Mouse (Mus musculus): Measurements from ENCODE around the gene Armc9. TPM values are rescaled to one million over a fixed set of nuclear protein-coding genes. Genes with fewer than 3 reads are reported as not detected.
A peak's percentile ranks its signal among the peaks of the same experiment; 100 is the strongest.

The Armc9 gene
- polyA plus RNA-seq (2012), result 0.81 and 0.94 TPM in 2 replicates

DNA sequence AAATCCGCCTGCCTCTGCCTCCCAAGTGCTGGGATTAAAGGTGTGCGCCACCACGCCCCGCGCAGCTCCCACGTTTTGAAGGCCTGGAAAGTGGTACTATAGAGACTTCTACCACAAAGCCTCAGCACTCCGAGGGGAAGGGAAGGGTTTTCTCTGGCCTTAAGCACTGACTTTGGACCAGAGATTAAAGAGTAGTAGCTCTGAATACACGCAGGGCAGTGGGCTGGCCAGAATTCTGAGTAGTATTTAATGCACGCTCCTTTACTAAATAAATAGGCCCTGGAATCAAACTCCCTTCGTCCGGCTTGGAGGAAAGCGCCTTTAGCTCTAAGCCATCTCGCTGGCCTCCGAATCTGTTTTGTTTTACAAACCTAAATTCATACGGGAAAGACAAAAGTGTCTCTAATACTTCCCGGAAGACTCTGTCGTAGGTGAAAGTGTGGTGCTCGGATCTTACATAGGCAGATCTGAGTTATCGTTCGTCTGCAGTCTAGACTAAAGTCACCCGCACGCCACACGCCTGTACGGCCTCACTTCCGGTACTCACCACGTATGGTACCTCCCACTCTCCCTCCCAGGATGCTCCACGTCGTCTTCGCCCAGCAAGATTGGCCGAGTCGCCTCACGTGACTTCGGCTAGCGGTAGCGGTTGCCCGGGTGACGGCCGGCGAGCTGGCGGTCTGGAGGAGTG lies at the start of gene Armc9:
Gene Armc9 (plus strand): TSS at position 648 of the 691 bp plus-strand sequence.
- peaks cover 61% of the 10 kb centered on the region for H3K4me1 ChIP-seq (ENCODE audit: control insufficient read depth)
- peaks cover 27% of the 10 kb centered on the region for H3K36me3 ChIP-seq (ENCODE audit: control insufficient read depth)
- no peak for TF ChIP-seq GATA1 (IDR thresholded peaks at IDR 0.05; ENCODE audit: low read length)
- no peak for TF ChIP-seq TAL1 (IDR thresholded peaks at IDR 0.05; ENCODE audit: low read length)
- H3K9me3 ChIP-seq (ENCODE audit: control insufficient read depth, low read length), result no peaks in the 10 kb centered on the region
- H3K4me3 ChIP-seq (replicated peaks), result peak within 1 kb of the TSS; percentile 84
- no peaks in the 10 kb centered on the region for H3K27me3 ChIP-seq (ENCODE audit: control insufficient read depth)

DNA sequence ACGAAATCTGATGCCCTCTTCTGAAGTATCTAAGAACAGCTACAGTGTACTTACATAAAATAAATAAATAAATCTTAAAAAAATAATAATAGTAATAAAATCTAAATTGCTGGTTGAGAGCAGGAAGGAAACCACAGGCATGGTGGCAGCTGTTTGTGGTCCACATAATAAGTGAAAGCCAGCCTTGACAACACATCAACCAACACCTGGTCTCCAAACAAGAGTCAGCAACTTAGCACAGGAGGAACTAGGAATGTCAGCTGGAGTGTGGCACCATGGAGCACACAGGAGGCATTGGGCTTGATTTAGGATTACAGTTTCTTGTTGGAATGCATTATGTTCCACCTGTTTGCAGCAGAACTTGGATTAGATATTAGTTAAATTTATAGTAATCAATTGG lies 49.5 kb upstream of the Armc9 start:
- Histone ChIP-seq H3K36me3 (ENCODE audit: control insufficient read depth) (peaks cover 65% of the 10 kb centered on the region), H3K27me3 (ENCODE audit: control insufficient read depth) (no peaks in the 10 kb centered on the region), H3K4me3 (replicated peaks) (no peak overlapping the region), H3K4me1 (ENCODE audit: control insufficient read depth) (no peaks in the 10 kb centered on the region), H3K9me3 (ENCODE audit: control insufficient read depth, low read length) (no peaks in the 10 kb centered on the region)
- TF ChIP-seq GATA1 (IDR thresholded peaks at IDR 0.05; ENCODE audit: low read length), result no peak
- no peak for TF ChIP-seq TAL1 (IDR thresholded peaks at IDR 0.05; ENCODE audit: low read length)

DNA sequence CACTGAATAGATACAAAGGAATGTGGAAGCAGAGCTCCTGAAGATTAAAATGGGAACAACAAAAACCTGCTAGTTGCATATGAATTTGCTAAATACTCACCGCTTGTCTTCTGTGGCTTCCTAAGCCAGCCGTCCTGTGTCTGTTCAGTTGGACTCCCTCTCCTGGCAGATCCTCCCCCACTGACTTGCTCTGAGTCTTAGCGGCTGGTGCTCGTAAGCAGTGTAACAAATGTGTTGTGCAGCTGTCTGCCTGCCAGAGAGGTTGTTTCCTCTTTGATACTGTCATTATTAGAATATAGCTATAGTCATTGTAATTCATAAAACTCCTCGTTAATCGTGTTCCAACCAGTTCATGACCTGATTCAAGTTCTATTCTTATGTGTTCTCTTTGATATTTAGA lies 42.8 kb upstream of the Armc9 start, which contains the start of gene Htr2b:
Gene Htr2b (minus strand): TSS at position 192 of the 400 bp plus-strand sequence.
- Histone ChIP-seq H3K27me3 (ENCODE audit: control insufficient read depth) (no peaks in the 10 kb centered on the region), H3K4me3 (replicated peaks) (no peak within 1 kb of the TSS), H3K36me3 (ENCODE audit: control insufficient read depth) (peaks cover 49% of the 10 kb centered on the region), H3K4me1 (ENCODE audit: control insufficient read depth) (no peaks in the 10 kb centered on the region), H3K9me3 (ENCODE audit: control insufficient read depth, low read length) (no peaks in the 10 kb centered on the region)
- no peak for TF ChIP-seq TAL1 (IDR thresholded peaks at IDR 0.05; ENCODE audit: low read length)
- no peak for TF ChIP-seq GATA1 (IDR thresholded peaks at IDR 0.05; ENCODE audit: low read length)

DNA sequence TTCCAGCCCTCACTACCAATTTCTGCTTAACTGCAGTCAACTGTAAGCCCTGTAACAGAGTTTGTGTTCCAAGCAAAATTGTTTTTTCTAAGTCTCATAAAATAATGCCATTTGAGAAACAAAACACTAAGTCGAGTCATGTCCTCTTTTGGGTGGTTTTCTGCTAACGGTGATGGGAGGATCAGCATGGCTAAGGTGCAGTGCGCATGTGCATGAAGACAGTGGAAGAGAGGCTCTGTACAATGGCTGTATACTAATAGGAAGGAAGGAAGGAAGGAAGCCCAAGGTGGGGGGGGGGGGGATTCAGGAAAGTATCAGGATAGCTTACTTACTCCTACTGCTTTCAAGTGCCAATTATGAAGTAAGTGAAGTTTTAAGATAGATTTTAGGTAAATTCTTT lies 40.4 kb upstream of the Armc9 start:
- no peaks in the 10 kb centered on the region for H3K27me3 ChIP-seq (ENCODE audit: control insufficient read depth)
- peaks cover 59% of the 10 kb centered on the region for H3K36me3 ChIP-seq (ENCODE audit: control insufficient read depth)
- no peaks in the 10 kb centered on the region for H3K9me3 ChIP-seq (ENCODE audit: control insufficient read depth, low read length)
- no peak overlapping the region for H3K4me3 ChIP-seq (replicated peaks)
- TF ChIP-seq GATA1 (IDR thresholded peaks at IDR 0.05; ENCODE audit: low read length) (no peak), TAL1 (IDR thresholded peaks at IDR 0.05; ENCODE audit: low read length) (no peak)
- no peaks in the 10 kb centered on the region for H3K4me1 ChIP-seq (ENCODE audit: control insufficient read depth)

GRCm38 (mm10) chr1:86119549-86119948 lies 35.0 kb upstream of the Armc9 start:
- no peaks in the 10 kb centered on the region for H3K27me3 ChIP-seq (ENCODE audit: control insufficient read depth)
- no peaks in the 10 kb centered on the region for H3K4me1 ChIP-seq (ENCODE audit: control insufficient read depth)
- H3K36me3 ChIP-seq (ENCODE audit: control insufficient read depth), result peaks cover 90% of the 10 kb centered on the region
- no peak overlapping the region for H3K4me3 ChIP-seq (replicated peaks)
- TF ChIP-seq GATA1 (IDR thresholded peaks at IDR 0.05; ENCODE audit: low read length), result no peak
- TF ChIP-seq TAL1 (IDR thresholded peaks at IDR 0.05; ENCODE audit: low read length), result no peak
- H3K9me3 ChIP-seq (ENCODE audit: control insufficient read depth, low read length), result no peaks in the 10 kb centered on the region

DNA sequence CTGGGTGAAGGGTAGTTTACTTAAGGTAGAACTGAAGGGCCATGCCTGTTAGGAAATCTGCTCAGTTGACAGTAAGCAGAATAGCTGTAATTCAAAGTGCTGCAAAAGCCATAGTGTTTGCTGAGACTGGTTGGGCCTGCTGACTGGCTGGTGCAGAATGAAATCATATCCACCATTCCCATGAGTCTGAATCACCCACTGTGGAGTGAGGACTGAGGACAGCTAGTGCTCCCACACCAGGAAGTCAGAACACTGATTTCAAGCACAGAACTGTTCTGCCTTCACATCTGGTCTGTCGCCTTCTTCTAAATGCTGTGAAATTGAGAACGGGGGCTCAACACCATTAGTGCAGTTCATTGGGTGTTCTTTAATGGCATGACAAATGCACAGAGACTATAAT lies 28.5 kb upstream of the Armc9 start:
- Histone ChIP-seq H3K4me1 (ENCODE audit: control insufficient read depth) (no peaks in the 10 kb centered on the region), H3K27me3 (ENCODE audit: control insufficient read depth) (no peaks in the 10 kb centered on the region), H3K4me3 (replicated peaks) (no peak overlapping the region), H3K36me3 (ENCODE audit: control insufficient read depth) (peaks cover 94% of the 10 kb centered on the region), H3K9me3 (ENCODE audit: control insufficient read depth, low read length) (no peaks in the 10 kb centered on the region)
- no peak for TF ChIP-seq TAL1 (IDR thresholded peaks at IDR 0.05; ENCODE audit: low read length)
- no peak for TF ChIP-seq GATA1 (IDR thresholded peaks at IDR 0.05; ENCODE audit: low read length)

DNA sequence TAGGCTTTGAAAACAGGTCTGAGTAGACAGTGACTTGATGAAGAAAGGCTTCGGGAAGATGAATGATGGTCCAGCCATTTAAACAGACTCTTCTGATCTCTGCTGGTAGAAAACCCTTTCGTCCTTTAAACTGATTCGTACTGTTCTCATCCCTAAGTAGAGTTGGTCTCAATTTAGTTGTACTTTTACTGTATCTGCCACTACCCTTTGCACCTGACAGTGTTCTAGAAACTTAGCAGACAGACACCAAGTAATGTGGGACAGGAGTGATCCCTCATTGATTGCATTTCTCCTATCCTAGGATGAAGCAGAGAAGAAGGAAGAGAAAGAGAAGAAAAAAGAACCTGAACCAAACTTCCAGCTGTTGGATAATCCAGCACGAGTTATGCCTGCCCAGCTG lies 21.2 kb upstream of the Armc9 start, which contains the start of gene Gm21972:
Gene Gm21972 (plus strand): TSS at position 301 of the 400 bp plus-strand sequence.
- H3K4me3 ChIP-seq (replicated peaks), result no peak within 1 kb of the TSS
- no peaks in the 10 kb centered on the region for H3K9me3 ChIP-seq (ENCODE audit: control insufficient read depth, low read length)
- no peak for TF ChIP-seq TAL1 (IDR thresholded peaks at IDR 0.05; ENCODE audit: low read length)
- no peak for TF ChIP-seq GATA1 (IDR thresholded peaks at IDR 0.05; ENCODE audit: low read length)
- H3K27me3 ChIP-seq (ENCODE audit: control insufficient read depth), result no peaks in the 10 kb centered on the region
- peaks cover 7% of the 10 kb centered on the region for H3K4me1 ChIP-seq (ENCODE audit: control insufficient read depth)
- H3K36me3 ChIP-seq (ENCODE audit: control insufficient read depth), result peaks cover 93% of the 10 kb centered on the region

- Histone ChIP-seq H3K9me3 (ENCODE audit: control insufficient read depth, low read length) (no peaks in the 10 kb centered on the region), H3K4me1 (ENCODE audit: control insufficient read depth) (peaks cover 7% of the 10 kb centered on the region), H3K4me3 (replicated peaks) (no peak overlapping the region), H3K36me3 (ENCODE audit: control insufficient read depth) (peaks cover 92% of the 10 kb centered on the region), H3K27me3 (ENCODE audit: control insufficient read depth) (no peaks in the 10 kb centered on the region)
- TF ChIP-seq TAL1 (IDR thresholded peaks at IDR 0.05; ENCODE audit: low read length), result no peak
- no peak for TF ChIP-seq GATA1 (IDR thresholded peaks at IDR 0.05; ENCODE audit: low read length)
Observed at GRCm38 (mm10) chr1:86135315-86135714, 19.3 kb upstream of the Armc9 start.

GRCm38 (mm10) chr1:86141081-86141480 lies 13.5 kb upstream of the Armc9 start:
- no peaks in the 10 kb centered on the region for H3K27me3 ChIP-seq (ENCODE audit: control insufficient read depth)
- no peak overlapping the region for H3K4me3 ChIP-seq (replicated peaks)
- peaks cover 58% of the 10 kb centered on the region for H3K36me3 ChIP-seq (ENCODE audit: control insufficient read depth)
- TF ChIP-seq TAL1 (IDR thresholded peaks at IDR 0.05; ENCODE audit: low read length) (no peak), GATA1 (IDR thresholded peaks at IDR 0.05; ENCODE audit: low read length) (no peak)
- no peaks in the 10 kb centered on the region for H3K9me3 ChIP-seq (ENCODE audit: control insufficient read depth, low read length)
- peaks cover 11% of the 10 kb centered on the region for H3K4me1 ChIP-seq (ENCODE audit: control insufficient read depth)
